Mouse (Mus musculus) frontal cortex, postnatal 10 days (tissue): ENCODE results near the gene Rin2.

Source experiments
- DNase-seq, 2 experiments: peaks; one replicate each; pipeline ENCODE4 v3.0.0; 2022; ENCODE audit warnings: low spot score in 2 of 2, mixed read lengths in 1 of 2

Gene Rin2

GRCm38 (mm10) chr2:145862206-145862817 is 187.3 kb downstream of the Rin2 start:
- no peak for DNase-seq

DNA sequence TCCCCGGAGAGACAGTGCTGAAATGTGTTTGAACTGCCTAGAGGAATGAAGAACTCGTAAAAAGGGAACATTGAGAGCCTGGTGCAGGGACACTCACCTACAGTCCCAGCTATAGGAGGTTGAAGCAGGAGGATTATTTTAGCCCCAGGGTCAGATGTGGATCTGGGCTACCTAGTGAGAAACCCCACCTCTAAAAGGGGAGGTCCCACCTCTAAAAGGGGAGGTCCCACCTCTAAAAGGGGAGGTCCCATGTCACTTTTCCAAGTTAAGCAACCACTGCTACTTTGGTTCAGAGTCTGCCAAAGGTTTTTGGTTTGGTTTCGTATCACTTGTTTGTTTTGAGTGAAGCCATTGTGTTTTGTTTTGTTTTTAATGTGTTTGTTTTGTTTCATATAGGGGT is 190.3 kb downstream of the Rin2 start:
- no peak for DNase-seq

- DNase-seq, result no peak
Observed at GRCm38 (mm10) chr2:145866238-145866637, 191.2 kb downstream of the Rin2 start.

- no peak for DNase-seq
Observed at GRCm38 (mm10) chr2:145866695-145867449, 191.9 kb downstream of the Rin2 start.

DNA sequence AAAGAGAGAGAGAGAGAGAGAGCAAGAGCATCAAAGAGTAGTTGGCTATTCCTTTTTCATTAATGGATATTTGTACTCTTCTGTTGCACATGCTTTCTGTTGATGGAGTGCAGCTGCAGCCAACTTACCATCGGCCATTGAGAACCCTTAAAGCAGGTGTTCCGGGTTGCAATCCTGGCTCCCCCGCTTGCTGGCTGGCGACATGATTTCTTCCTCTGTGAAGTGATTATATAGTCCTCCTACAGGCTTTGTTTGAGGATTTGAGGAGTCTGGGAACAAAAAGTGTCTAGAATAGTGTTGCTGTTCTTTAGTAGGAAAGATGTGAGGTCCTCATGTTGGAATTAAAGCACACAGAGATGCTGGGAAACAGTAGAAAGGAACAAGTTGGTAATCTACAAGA is 196.3 kb downstream of the Rin2 start:
- DNase-seq, result no peak

GRCm38 (mm10) chr2:145872099-145872498 is 197.1 kb downstream of the Rin2 start:
- DNase-seq, result no peak

DNA sequence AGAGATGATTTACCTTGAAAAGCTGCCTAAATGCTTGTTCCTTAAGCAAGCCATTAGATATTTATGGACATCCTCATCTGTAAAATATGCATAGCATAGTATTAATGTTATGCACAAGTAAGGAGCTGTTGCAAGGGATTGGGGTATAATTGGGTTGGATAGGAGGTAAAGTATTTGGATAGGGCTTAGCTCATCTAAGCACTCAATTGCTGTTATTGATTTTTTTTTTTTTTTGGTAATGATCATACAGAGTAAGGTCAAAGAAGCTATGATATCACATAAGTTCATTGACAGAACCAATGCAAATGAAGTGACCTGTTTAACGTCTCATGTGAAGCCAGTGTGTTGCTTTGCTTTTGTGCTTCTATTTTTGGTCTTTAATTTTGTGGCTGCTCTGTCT is 198.9 kb downstream of the Rin2 start:
- no peak for DNase-seq

DNA sequence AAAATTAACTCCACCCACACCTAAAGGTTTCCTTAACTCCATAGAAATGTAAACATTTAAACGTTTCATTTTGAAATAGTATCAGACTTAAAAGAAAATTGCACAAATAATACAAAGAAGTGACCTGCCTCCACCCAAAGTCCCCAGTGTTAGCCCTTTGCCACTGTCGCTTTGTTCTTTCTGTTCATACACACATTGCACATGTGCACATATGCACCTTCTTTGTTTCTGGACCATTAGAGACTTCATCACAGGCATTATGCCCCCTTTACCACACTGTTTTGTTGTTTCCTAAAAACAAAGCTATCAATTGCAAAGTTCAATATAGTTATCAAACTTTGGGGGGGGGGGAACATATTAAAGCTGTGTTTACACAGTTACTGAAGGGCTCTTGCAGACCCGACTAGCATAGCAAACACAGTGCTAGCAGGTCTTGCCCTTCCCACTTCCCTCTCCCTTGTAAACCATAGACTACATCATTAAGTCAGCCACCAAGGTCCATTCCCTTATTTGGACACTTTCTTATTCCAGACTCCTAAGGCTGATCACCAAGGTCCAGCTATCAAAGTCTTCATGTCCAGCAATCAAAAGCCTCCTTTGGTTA is 200.0 kb downstream of the Rin2 start:
- no peak for DNase-seq

DNA sequence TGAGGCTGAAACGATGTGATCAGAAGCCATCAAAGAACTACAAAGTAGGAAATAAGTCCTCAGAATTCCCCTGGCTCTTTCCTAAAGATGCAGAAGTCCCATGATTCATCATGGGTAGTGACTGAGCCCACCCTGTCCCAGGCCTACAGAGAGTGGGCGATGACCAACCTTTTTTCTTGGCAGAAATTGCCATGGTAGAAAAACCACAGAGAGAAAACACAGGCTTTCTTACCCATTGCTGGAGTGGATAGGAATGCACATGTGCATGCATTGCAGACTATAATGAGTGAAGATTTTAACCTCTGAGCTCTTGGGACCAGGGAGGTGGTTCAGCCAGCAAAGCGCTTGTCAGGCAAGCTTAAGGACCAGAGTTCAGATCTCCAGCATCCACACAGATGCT is 202.2 kb downstream of the Rin2 start:
- no peak for DNase-seq

- no peak for DNase-seq
Observed at GRCm38 (mm10) chr2:145880887-145881747, 206.1 kb downstream of the Rin2 start.

- DNase-seq, result no peak
Observed at GRCm38 (mm10) chr2:145881932-145882331, 206.9 kb downstream of the Rin2 start.

DNA sequence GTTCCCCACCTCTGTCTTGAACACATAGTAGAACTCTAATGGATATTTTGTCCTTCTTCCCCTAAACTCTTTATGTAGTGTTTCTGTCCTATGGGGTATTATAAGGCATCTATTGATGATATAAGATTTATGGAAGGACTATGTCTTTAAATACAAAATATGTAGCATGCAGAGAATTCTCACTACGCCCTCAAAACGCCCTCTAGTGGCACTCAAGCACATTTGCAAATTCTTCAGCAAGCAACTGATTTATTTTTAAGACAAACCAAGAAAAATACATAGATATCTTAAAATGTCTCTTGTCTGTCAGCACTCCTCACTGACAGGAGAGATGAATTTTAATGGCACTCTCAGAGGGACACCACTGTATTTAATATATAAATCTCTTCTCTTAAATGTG is 207.4 kb downstream of the Rin2 start:
- DNase-seq, result no peak

DNA sequence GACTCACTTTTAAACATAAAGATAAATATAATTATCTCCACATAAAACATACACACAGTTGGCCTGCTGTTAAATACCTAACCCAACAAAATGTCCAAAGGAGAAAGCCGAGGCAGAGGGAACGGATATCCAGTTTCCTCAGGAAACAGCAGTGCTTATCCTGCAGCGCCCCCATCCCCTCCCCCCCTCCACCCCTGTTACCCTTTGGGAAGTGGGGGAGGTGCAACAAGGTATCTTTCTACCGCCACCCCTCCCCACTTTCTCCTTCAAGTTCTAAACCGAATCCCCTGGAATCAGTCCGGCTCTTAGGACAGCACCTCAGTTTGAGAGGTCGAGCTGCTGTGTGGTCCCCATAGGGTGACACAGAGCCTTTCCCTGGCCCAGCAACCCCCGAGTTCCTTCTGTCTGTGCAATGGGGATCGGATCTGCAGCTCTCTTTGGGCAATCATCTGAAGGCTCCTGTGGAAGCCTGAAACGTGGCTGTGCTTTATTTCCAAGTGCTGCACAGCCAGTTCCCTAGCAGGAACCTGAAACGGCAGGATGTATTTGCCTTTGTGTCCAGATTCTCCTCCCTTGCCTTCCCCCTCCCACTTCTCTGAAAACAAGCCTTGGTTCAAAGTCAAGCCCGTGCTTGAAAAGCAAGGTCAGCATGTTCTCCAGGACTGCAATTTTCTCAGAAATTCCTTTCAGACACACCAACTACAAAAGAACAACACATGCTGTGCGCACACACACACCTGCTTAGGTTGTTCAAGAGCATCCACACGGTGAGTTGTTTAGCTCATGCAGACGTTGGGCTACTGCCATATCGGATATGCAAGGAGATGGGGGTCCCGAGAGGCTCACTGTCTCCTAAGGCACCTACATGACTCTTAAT is 209.3 kb downstream of the Rin2 start:
- DNase-seq, result no peak

DNA sequence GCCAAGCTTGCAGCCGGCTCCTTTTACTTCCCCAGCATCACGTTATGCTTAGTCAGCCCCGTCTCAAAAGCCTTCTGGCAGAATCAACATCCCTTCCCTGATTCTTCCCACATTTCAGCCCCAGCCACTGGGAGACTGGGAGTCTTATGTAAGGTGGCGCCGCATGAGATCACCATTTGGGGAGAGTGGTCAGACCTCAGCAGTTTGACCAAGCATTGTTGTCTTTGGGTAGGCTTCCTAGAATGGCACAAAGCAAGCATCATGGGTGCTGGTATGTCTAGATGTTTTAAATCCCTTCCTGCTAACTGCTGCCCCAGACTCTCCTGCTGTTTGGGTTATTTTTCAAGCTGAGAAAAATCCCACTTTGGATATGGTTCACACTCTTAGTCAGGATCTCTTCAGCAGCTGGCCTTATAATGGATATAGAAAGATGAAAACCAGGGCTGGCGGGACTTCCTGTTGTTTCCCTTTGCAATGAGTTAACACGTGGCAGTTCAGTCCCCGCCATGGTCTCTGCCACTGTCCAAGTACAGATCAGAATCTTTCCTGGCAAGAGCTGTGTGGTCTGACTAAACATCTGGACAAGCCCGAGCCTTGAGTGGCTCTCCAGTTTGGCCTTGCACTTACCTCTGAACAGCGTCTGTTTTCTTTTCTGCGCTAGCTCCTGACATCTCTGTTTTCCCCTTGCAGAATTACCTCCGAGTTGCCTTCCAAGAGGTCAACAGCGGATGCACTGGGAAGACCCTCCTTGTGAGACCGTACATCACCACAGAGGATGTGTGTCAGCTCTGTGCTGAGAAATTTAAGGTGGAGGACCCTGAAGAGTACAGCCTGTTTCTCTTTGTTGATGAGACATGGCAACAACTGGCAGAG is 210.1 kb downstream of the Rin2 start:
- DNase-seq, result no peak

DNA sequence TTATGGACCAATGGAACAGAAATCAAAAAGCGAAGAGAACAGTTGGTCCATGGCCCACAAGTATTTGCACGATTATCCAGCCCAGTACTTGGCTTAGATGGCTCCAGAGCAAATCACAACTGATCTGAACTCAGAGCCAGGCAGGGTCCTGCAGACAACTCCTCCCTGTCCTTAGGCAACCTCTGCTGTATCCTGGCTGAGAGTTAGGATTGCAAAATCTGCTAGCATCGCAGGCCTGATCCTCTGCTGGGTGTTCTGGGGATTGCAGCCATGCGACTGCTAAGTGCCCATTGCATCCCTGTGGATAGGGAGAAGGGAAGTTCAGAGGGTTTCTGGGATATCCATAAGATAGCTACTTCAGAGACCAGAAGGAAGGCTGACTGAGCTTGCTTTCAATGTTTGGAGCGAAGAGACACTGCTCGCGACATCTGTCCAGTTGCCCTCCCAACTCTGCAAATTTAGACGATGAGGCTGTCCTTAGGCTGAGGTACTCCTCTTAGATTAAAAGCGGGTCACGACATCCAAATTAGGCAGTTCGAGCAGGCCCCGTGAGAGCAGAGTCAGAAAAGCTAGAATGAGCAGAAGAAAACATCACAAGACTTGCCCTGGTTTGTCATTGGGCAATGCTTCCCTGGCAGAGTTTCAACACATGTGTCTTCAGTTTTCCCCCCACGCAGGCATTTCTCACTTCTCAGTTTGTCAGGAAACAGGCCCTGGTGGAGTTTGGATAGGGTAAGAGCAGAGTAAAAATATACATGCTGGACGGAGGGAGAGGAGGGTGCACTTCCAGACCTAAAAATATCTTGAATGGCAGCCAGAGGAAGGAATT is 213.1 kb downstream of the Rin2 start:
- DNase-seq, result peak; percentile 38 to 60

DNA sequence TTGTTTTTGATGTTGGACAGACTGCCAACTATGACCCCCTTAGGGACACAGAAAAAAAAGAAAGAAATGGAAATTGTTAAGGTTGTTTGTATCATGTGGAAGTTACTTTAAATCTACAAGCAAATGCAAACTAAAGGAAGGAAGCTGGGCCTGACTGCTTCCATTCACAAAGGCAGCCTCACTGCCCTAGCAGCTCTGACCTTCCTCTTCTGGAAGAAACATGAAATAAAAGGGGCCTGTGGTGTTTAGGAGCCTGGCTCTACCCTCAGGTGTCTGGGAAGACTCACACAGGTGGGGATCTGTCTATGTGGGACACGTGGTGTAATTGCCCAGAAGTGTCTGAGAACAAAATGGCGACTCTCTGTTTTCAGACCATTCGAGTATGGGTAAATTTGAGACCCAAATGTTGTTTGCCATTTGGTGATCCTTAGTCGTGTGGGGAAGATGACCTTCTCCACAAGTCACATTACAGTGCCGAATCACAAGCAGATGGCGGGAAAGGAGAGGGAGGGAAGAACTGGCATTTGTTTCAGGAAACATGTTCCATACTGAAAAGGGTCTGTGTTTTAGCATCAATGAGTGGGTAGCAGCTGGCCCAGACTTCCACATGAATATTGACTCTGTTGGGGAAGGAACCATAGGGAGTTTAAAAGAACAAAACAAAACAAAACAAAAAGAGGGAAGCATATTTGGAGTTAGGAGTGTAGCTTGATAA is 213.9 kb downstream of the Rin2 start:
- DNase-seq, result no peak

GRCm38 (mm10) chr2:145890571-145890970 is 215.6 kb downstream of the Rin2 start:
- no peak for DNase-seq

- no peak for DNase-seq
Observed at GRCm38 (mm10) chr2:145893756-145894155, 218.7 kb downstream of the Rin2 start.

DNA sequence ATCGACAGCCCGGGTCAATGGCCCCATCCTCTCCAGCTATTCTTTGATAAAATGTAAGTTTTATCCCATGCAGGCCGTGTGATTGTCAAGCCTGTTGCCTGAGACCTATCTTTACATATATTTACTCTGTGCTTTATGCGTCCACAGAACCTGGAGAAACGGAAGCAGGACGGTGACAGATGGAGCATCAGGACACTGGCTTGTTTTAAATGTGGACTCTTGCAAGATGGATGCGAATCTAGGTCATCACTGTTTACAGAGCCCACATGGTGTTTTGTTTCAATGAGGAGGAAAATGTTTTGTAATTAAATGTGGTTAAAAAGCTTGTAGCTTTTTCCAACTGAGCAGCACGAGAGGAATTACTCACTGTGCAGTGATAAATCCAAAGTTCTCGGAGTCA is 223.1 kb downstream of the Rin2 start:
- no peak for DNase-seq
